Mouse (Mus musculus): Measurements from ENCODE around the gene Il24. TPM values are rescaled to one million over a fixed set of nuclear protein-coding genes. Genes with fewer than 3 reads are reported as not detected.

The Il24 gene
- polyA plus RNA-seq (2015; fragmentation: Nextera tagmentation; extraction: Ambion mirVana), result not detected in 2 replicates

DNA sequence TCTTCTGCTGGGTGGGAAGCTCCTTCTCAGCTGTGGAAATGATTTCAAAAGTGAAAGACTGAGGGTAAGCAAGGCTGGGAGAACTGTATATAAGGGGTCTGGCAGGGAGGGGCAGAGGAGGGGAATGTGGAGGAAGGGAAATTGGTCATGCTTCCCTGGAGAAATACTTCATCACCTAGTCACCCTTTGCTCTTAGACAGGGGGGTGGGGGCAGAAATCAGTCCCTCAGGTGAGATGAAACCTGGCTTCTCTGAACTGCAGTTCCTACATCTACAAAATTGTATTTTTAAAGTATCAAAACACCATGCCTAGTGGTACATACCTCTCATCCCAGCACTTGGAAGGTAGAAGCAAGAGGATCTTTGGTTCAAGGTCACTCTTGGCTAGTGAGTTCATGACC, at the start of gene Il24:
Il24 (minus strand) TSS at position 101 of the 400 bp plus-strand sequence.
- no peak within 1 kb of the TSS for H3K27ac ChIP-seq (replicated peaks)
- no peak within 1 kb of the TSS for H3K4me2 ChIP-seq (replicated peaks; ENCODE audit: low read depth)
- no peaks in the 10 kb centered on the region for H3K9me3 ChIP-seq (ENCODE audit: control insufficient read depth, low read length)
- H3K4me1 ChIP-seq (replicated peaks; ENCODE audit: control insufficient read depth, insufficient read depth), result no peaks in the 10 kb centered on the region
- ATAC-seq (ENCODE audit: low FRiP score, low TSS enrichment) (no peak), DNase-seq (ENCODE audit: low spot score) (no peak)
- H3K9ac ChIP-seq (ENCODE audit: low read length), result no peak within 1 kb of the TSS
- no peaks in the 10 kb centered on the region for H3K27me3 ChIP-seq (ENCODE audit: control insufficient read depth, insufficient read depth, low read length)
- no peaks in the 10 kb centered on the region for H3K36me3 ChIP-seq (ENCODE audit: control insufficient read depth, insufficient read depth, low read length)
- H3K4me3 ChIP-seq (ENCODE audit: low read depth, low read length), result no peak within 1 kb of the TSS
- TF ChIP-seq CTCF (IDR thresholded peaks at IDR 0.05; ENCODE audit: low read depth) (no peak), EP300 (optimal IDR thresholded peaks at IDR 0.05) (no peak)

DNA sequence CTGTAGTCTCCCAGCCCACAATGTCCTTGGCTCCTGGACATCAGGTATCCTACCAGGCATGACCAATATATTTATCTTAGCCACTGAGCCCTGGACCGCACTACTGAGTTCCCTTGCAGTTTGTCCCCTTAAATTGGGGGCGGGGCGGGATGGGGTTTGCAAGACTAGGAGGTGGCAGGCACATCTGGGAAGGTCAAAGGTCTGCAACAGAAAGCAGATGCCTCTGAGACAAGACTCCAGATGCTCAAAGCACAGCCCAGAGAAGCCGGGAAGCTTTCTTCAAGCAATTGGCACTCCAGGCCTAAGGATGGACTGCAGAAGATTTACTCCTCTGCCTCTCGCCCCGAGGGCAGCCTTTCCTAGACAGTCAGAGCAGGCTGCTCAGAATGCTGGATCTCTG, 49.1 kb upstream of the Il24 start:
- Histone ChIP-seq H3K36me3 (ENCODE audit: control insufficient read depth, insufficient read depth, low read length) (no peaks in the 10 kb centered on the region), H3K4me3 (ENCODE audit: low read depth, low read length) (no peak overlapping the region), H3K4me1 (replicated peaks; ENCODE audit: control insufficient read depth, insufficient read depth) (no peaks in the 10 kb centered on the region), H3K9me3 (ENCODE audit: control insufficient read depth, low read length) (no peaks in the 10 kb centered on the region), H3K9ac (ENCODE audit: low read length) (no peak overlapping the region), H3K4me2 (replicated peaks; ENCODE audit: low read depth) (no peak overlapping the region), H3K27ac (replicated peaks) (no peak overlapping the region), H3K27me3 (ENCODE audit: control insufficient read depth, insufficient read depth, low read length) (no peaks in the 10 kb centered on the region)
- WGBS, result 51% methylated on average over 6 of the region's 6 CpGs
- DNase-seq (ENCODE audit: low spot score) (no peak), ATAC-seq (ENCODE audit: low FRiP score, low TSS enrichment) (no peak)
- TF ChIP-seq CTCF (IDR thresholded peaks at IDR 0.05; ENCODE audit: low read depth) (no peak), EP300 (optimal IDR thresholded peaks at IDR 0.05) (no peak)

DNA sequence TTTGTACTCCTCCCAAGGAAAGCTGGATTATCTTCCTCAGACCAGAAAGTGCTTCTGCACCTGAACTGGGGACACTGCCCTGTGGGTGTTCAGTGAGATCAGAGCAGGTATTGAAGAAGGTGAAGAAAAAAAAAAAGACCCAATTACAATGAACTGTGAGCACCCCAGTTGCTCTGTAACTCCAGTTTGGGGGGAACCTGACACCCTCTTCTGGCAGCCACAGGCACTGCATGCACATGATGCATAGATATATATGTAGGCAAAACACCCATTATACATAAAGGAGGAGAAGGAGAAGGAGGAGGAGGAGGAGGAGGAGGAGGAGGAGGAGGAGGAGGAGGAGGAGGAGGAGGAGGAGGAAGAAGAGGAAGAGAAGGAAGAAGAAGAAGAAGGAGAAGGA, 39.2 kb upstream of the Il24 start:
- ATAC-seq (ENCODE audit: low FRiP score, low TSS enrichment), result no peak
- TF ChIP-seq CTCF (IDR thresholded peaks at IDR 0.05; ENCODE audit: low read depth) (peak; percentile 53), EP300 (optimal IDR thresholded peaks at IDR 0.05) (no peak)
- Histone ChIP-seq H3K4me3 (ENCODE audit: low read depth, low read length) (no peak overlapping the region), H3K4me1 (replicated peaks; ENCODE audit: control insufficient read depth, insufficient read depth) (no peaks in the 10 kb centered on the region), H3K9me3 (ENCODE audit: control insufficient read depth, low read length) (no peaks in the 10 kb centered on the region), H3K36me3 (ENCODE audit: control insufficient read depth, insufficient read depth, low read length) (no peaks in the 10 kb centered on the region), H3K27ac (replicated peaks) (no peak overlapping the region), H3K27me3 (ENCODE audit: control insufficient read depth, insufficient read depth, low read length) (no peaks in the 10 kb centered on the region), H3K9ac (ENCODE audit: low read length) (no peak overlapping the region), H3K4me2 (replicated peaks; ENCODE audit: low read depth) (no peak overlapping the region)
- DNase-seq (ENCODE audit: low spot score), result no peak

DNA sequence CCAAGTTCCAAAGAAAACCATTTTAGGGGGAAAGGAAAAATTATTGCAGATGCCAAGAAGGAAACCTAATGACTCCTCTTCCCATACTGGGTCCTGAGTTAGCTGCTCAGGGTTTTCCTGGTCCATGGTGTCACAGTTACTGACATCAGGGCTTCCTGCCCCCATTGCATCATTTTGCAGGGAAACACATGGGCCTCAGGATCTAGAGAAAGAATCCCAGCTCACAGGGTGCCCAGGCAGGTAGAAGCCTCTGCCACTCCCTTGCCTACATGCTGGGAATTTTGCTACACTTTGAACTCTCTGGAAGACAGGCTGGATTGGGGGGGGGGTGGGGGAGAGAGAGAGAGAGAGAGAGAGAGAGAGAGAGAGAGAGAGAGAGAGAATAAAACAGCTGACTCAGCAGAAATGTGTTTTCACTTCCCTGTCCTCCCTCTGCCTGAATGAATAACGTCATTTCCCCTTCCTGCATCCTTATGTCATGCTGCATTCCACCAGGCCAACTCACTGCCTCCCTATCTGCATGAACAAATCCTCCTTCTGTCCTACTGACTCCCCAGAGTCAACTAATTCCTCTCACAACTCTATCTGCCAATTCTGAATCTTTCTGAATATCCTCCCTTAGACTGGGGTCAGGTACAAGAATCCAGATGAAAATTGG, 31.2 kb upstream of the Il24 start:
- Histone ChIP-seq H3K4me1 (replicated peaks; ENCODE audit: control insufficient read depth, insufficient read depth) (no peaks in the 10 kb centered on the region), H3K36me3 (ENCODE audit: control insufficient read depth, insufficient read depth, low read length) (no peaks in the 10 kb centered on the region), H3K27me3 (ENCODE audit: control insufficient read depth, insufficient read depth, low read length) (no peaks in the 10 kb centered on the region), H3K9ac (ENCODE audit: low read length) (no peak overlapping the region), H3K27ac (replicated peaks) (no peak overlapping the region), H3K9me3 (ENCODE audit: control insufficient read depth, low read length) (no peaks in the 10 kb centered on the region), H3K4me2 (replicated peaks; ENCODE audit: low read depth) (no peak overlapping the region), H3K4me3 (ENCODE audit: low read depth, low read length) (no peak overlapping the region)
- peak; percentile 57; the same call in 1 of the 2 replicates for ATAC-seq (ENCODE audit: low FRiP score, low TSS enrichment)
- no peak for DNase-seq (ENCODE audit: low spot score)
- TF ChIP-seq CTCF (IDR thresholded peaks at IDR 0.05; ENCODE audit: low read depth) (no peak), EP300 (optimal IDR thresholded peaks at IDR 0.05) (no peak)
- WGBS, result 0% methylated on average over 1 of the region's 1 CpGs

DNA sequence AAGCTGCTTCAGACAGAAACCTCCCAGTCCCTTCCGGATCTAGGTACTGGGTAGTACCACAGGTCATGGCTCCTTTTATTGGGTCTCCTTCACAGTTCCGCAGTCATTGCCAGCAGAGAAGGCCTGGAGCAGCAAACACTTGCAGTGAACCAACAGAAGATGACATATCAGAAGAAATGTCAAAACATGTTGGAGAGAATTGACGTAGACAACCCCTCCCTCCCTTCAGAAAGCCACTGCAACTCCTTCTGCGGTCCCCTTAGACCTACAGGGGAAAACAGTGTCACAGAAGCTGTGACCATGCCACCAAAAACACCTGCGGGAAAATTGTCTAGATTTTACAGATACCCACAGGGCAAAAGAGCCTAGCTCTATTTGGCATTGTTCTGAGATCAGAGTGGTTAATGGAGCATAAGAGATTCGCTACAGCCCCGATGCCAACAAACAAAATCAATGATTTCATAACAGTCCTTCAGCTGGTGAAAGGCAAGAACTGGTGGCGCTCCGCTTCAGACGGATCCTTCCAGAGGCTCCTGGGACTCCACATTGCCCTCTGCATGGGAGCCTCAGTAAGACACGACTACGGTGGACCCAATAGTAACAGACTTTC, 24.3 kb upstream of the Il24 start, which contains the start of gene Il20:
Il20 (minus strand) TSS at position 51 of the 610 bp plus-strand sequence.
- DNase-seq (ENCODE audit: low spot score), result no peak
- H3K4me3 ChIP-seq (ENCODE audit: low read depth, low read length), result no peak within 1 kb of the TSS
- no peak for ATAC-seq (ENCODE audit: low FRiP score, low TSS enrichment)
- 84% methylated on average over 12 of the region's 12 CpGs for WGBS
- H3K27me3 ChIP-seq (ENCODE audit: control insufficient read depth, insufficient read depth, low read length), result no peaks in the 10 kb centered on the region
- H3K9ac ChIP-seq (ENCODE audit: low read length), result no peak within 1 kb of the TSS
- H3K36me3 ChIP-seq (ENCODE audit: control insufficient read depth, insufficient read depth, low read length), result no peaks in the 10 kb centered on the region
- no peak within 1 kb of the TSS for H3K4me2 ChIP-seq (replicated peaks; ENCODE audit: low read depth)
- H3K27ac ChIP-seq (replicated peaks), result no peak within 1 kb of the TSS
- H3K4me1 ChIP-seq (replicated peaks; ENCODE audit: control insufficient read depth, insufficient read depth), result no peaks in the 10 kb centered on the region
- no peaks in the 10 kb centered on the region for H3K9me3 ChIP-seq (ENCODE audit: control insufficient read depth, low read length)
- TF ChIP-seq EP300 (optimal IDR thresholded peaks at IDR 0.05) (no peak), CTCF (IDR thresholded peaks at IDR 0.05; ENCODE audit: low read depth) (no peak)

DNA sequence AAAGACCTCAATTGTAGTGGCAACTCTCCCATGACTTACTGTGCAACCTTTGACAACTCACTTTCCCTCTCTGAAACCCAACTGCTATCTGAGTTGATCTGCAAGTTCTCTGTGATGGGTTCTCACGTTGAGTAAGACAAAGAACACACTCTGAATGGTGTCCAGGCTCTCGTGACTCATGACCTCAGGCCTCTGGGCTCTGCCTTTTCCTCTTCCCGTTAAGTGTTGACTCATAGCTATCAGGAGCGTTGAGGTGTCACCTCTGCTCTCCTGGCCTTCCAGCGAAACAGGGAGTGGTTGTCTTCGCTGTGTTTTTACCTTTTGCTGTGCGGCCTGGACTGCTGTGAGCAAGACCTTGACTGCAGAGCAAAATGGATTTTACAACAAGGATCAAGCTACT, 15.3 kb upstream of the Il24 start:
- H3K27me3 ChIP-seq (ENCODE audit: control insufficient read depth, insufficient read depth, low read length), result no peaks in the 10 kb centered on the region
- ATAC-seq (ENCODE audit: low FRiP score, low TSS enrichment) (peak; percentile 83), DNase-seq (ENCODE audit: low spot score) (peak; percentile 42)
- no peak overlapping the region for H3K9ac ChIP-seq (ENCODE audit: low read length)
- no peak overlapping the region for H3K4me3 ChIP-seq (ENCODE audit: low read depth, low read length)
- H3K4me1 ChIP-seq (replicated peaks; ENCODE audit: control insufficient read depth, insufficient read depth), result no peaks in the 10 kb centered on the region
- H3K4me2 ChIP-seq (replicated peaks; ENCODE audit: low read depth), result no peak overlapping the region
- no peak overlapping the region for H3K27ac ChIP-seq (replicated peaks)
- no peak for TF ChIP-seq CTCF (IDR thresholded peaks at IDR 0.05; ENCODE audit: low read depth)
- no peak for TF ChIP-seq EP300 (optimal IDR thresholded peaks at IDR 0.05)
- H3K36me3 ChIP-seq (ENCODE audit: control insufficient read depth, insufficient read depth, low read length), result no peaks in the 10 kb centered on the region
- WGBS, result 68% methylated on average over 7 of the region's 7 CpGs
- no peaks in the 10 kb centered on the region for H3K9me3 ChIP-seq (ENCODE audit: control insufficient read depth, low read length)
